Mouse (Mus musculus) kidney, postnatal 10 days (tissue): ENCODE measurements around the gene Mrpl44.
A peak's percentile ranks its signal among the peaks of the same experiment; 100 is the strongest.

Source experiments
- DNase-seq: peaks from one replicate; pipeline ENCODE4 v3.0.0; 2021; ENCODE audit warnings: mixed read lengths

Gene Mrpl44

DNA sequence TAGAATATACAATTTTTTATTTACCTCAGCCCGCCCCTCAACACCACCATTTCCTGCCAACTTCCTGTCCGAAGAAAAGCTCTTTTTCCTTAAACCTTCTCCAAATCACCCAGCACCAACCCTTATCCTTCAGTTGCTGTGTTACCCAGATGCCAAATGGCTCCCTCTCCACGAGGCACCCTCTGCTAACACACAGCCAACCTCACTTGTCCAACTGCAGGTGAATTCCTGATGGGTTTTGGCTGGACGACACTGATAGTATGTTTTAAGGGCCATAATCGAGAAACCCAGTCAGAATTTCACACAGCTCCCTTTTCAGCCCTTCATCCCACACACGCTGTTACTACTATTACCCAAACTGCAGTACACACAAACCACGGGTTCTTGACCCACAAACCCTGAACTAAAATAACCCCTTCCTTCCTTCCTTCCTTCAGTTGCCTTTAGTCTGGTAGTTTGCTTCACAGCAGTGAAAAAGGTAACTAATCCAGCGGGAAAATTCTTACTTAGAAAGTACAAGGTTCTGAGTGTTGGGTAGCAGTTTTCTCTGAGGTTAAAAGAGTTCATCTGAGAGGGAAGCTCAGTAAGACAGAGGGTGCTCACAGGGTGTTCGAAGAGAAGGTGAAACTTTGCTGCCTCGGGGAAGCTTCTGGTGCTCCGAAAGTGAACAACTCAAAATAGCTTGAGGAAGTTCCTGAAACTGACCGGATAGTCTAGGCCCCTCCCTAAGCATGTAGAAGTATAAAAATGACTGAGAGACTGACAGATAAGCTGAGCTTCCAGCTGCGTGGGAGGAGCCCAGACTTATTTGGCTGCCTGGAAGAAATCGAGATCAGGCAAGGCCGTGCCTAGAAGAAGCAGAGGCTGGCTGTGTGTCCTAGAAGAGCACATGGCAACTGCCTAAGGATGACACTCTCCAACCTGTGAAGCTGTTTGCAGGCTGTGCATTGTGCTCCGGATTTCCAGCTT is 13.3 kb upstream of the Mrpl44 start:
- DNase-seq: no peak

DNA sequence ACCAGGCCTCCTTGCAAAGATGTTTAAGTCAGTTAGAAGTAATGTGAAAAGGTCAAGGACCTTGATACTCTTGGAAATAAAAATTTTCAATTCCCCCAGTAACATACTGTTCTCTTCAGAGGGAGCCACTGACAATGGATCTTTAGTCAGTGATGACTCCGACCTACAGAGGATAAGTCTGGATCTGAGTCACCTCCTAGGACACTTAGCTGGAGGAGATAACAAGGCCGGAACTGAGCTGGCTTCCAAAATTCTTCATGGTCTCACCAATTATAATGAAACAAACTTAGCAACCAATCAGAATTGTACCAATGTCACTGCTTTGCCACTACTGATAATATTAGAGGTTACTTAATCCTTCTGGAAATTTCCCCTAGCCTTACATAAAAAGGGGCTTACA is 11.8 kb upstream of the Mrpl44 start:
- no peak for DNase-seq

DNA sequence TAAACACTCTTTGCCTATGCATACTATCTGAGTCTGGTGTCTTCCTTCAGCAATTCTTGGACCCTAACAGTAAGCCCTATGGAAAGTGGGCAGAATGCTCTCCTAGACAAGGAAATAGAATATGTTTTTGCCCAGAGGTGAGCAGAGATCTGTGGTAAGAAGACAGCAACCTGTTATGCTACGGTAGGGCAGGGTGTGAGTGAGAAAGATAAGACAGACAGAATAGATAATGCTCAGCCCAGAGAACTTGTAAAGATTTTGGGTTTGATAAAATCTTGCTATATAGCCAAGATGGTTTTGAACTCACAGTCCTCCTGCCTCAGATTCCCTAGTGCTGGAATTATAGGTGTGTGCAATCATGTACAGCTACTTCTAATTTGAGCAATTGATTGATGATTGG is 11.3 kb upstream of the Mrpl44 start:
- no peak for DNase-seq

DNA sequence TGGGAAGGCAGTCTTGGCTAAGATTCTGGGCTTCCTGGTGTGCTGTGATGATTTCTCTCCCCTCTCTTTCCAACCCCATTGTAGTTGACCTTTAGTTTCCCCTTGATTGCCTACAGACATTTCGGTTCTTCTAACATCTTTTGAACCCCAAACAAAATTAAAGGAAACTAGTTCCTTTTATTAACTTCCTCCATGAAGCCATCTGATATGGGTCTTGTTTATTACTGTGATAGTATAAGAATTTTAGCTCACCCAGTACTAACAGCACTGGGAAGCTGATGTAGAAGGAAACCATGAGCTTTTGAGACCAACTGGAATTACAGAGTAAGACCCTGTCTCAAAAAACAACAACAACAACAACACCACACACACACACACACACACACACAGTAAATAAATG is 7.6 kb upstream of the Mrpl44 start:
- no peak for DNase-seq

DNA sequence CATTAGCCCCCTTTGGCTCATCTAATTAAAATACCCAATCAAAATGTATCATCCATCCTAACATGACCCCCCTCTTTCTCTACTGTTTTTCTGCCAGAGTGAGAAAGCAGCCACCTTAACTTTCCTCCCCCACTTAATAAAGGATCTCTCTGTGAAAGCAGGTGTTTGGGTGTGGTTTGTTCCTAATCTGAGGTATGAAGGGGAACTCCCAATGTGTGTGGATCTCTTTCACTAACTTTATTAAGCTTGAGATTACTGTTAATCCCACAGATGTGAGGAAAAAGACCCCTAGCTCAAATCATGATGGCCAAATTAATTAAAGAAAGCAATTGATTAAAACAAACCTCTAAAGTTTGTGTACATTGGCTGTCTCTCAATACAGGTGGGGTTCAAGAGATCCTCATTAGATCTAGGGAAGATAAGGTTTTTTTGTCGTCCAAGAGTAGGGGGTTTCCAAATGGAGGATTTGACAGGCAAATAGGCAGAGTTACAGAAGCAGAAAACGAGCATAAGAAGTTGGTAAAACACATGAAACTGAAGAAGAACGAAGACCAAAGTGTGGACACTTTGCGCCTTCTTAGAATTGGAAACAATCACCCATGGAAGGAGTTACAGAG is 1.5 kb upstream of the Mrpl44 start:
- no peak for DNase-seq

DNA sequence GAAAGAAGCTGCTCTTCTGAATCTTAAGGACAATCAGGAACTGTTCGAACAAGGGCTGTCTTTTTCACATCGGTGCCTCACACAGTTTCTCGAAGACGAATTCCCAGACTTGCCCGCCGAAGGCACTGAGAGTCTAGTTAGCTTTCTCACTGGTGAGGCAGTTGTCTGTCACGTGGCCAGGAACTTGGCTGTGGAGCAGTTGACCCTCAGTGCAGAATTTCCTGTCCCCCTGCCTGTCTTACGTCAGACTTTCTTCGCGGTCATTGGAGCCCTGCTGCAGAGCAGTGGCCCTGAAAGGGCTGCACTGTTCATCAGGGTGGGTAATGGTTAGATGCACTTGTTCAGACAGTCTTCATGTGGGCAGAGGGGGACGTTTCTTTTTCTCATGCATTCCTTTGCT is 2.2 kb downstream of the Mrpl44 start:
- DNase-seq: no peak

DNA sequence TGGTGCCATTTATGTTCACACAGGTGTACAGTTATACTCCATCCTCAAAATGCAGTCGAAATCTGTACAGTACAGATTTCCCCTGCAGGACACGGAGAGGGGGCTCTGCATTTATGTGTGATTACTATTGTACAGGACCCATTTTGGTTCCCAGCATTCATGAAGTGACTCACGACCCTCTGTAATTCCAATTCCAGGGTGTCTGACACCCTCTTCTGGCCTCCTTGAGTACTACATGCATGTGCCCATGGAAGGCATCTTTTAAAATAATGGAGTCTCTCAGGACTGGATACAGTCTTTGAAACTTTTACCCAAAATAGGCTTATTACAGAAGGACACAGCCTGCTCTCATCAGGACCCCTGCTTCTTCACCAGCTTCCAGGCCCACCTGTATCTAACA is 6.6 kb downstream of the Mrpl44 start:
- DNase-seq: no peak

DNA sequence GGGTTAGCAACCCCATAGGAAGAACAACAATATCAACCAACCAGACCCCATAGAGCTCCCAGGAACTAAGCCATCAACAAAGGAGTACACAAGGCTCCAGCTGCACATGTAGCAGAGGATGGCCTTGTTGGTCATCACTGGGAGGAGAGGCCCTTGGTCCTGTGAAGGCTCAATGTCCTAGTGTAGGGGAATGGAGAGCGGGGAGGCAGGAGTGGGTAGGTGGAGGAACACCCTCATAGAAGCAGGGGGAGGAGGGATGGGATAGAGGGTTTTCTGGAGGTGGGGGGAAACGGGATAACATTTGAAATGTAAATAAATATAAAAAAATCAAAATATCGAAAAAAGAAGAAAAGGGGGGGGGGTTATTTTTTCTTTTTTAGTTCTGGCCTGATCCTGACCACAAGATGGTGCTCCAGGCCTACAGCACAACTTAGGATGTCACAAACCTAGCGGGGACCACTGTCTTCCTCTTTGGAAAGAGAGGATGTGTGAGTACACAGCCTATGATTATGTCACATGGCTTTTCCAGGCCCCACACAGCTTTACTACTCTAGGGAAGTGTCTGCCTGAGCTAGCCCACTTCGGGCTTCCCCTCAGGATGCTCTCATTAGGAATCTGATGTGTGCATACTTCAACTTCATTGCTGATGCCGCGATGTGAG is 10.6 kb downstream of the Mrpl44 start:
- peak; percentile 67 for DNase-seq

DNA sequence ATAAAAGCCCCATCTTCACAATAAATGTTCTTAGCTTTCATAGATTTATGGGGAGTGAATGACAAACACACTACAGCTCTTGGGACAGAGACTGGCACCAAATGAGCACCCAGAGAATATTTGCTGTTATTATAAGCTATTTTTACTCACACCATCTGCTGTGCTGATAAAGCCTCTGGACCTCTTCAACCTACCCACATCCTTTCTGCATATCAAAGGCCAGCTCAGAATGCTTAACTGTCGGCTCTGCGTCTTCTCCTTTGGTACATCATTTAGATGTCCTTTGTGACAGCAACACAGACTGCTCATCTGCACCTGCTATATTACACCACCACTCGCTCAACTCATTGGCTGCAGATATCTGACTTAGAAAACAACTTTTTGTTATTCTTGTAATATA is 21.3 kb downstream of the Mrpl44 start:
- no peak for DNase-seq

DNA sequence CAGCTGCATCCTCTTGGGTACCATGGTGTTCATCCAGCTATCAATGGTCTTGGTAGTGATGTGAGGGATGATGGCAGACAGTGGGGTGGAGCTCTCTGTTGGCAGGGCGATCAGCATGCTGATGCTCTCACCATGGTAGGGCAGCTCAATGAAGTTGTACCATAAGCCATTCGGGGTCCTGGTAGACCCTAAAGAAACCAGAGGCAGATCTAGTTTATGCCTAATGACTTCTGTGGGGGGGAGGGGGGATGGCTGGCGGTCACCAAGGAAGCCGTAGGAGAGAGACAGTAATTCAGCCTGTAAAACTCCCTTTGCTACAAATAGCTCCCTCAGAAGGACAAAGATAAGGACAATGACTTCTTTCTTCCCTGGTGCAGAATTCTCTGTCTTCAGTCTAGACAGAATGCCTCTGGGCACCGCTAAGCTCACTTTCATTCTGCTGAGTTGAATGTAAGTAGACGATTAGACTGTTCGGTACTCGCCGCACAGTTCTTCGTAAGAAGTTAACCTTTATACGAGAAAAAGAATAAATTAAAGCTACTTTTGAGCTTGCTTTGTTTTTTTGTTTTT is 27.1 kb downstream of the Mrpl44 start:
- no peak for DNase-seq

DNA sequence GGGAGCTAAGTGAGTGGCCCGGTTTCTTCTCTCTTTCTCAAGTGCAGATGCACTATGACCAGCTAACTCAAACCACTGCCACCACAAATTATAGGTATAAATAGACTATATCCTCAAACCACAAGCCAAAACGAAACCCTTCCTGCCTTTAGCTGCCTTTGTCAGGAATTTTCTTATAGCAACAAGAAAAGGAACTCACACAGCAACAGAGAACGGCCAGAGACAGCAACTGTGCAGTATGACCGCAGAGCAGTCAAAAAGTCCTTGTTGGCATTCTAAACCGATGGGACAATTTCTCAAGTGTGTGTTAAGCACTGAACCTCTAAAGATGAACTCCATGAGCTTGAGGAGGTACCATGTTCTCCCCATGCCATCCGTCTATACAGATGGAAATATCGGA is 27.8 kb downstream of the Mrpl44 start:
- DNase-seq: no peak

DNA sequence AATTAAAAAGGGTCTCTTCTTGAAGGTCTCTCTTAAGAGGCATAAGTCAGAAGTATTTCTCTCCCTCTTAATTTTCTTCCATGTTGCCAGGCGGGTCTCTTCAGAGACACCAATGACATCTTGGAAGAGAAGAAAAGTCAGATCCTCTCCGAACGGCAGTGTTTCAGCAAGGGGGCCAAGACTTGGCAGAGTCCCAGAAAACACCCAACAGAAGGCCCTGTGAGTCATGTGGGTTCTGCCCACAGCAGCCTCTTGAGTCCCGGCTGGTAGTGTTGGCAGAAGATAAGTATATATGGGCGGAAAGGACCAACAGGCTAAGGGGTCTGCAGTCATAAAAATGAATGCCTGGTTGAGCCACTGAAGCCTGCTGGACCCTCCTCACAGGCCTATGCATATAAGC is 31.0 kb downstream of the Mrpl44 start:
- DNase-seq: no peak

DNA sequence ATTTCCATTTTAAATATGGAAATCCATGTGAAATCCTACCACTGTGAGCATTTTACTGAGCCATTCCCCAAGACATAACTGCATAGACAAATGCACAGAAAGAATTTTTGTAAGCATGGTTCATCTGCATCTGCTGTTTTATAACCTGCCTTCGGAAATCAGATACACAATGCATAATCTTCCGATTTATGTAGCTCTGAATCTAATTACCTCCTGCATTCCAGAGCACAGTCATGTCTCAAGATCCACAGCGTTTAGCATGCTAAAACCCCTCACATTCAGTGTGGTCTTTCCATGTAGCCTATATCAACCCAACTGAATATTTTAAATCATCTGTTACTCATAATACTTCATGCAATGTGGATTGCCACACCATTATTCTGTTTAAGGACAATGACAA is 33.6 kb downstream of the Mrpl44 start:
- DNase-seq: no peak

DNA sequence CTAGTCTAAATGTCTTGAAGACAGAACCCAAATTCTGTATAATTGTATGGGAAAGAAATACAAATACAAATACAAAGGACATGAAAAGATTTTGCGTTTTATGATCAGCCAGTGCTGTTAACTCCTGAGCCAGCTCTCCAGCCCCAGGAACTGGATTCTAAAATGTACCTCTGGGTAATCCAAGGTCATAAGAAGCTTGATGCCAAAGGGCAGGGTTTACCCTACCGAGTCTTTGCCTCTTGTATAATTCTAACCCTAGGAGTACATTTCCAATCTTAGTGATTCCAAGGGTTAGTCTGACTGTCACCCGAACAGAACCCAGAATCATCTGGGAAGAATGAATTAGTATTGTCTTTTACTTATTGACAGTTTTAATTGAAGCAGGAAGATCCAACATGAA is 39.6 kb downstream of the Mrpl44 start:
- no peak for DNase-seq

DNA sequence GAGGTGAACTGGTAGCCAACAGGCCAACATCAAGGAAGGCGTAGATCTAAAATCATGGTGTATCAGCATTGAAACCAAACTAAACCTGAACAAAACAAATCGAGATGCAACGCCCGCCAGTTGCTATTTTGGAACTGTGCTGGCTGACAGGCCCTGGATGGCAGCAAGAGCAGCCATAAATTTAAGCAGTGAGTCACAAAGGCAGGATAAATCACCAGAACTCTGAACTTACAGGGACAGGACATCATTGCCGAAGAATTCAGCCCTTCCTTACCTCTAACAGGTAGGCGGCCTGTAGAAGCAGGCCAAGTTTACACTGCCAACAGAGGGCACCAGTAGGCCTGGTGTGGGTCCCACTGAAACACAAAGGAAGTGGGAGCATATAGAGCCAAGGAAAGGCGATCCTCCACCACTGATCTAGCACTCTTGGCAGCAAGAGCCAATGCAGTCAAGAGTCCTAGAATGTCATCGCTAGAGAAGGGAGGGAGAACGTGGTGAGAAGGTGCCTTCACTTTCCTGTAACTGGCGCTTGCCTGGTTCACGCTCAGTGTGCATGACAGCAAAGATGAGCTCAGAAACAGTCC is 43.6 kb downstream of the Mrpl44 start:
- no peak for DNase-seq

DNA sequence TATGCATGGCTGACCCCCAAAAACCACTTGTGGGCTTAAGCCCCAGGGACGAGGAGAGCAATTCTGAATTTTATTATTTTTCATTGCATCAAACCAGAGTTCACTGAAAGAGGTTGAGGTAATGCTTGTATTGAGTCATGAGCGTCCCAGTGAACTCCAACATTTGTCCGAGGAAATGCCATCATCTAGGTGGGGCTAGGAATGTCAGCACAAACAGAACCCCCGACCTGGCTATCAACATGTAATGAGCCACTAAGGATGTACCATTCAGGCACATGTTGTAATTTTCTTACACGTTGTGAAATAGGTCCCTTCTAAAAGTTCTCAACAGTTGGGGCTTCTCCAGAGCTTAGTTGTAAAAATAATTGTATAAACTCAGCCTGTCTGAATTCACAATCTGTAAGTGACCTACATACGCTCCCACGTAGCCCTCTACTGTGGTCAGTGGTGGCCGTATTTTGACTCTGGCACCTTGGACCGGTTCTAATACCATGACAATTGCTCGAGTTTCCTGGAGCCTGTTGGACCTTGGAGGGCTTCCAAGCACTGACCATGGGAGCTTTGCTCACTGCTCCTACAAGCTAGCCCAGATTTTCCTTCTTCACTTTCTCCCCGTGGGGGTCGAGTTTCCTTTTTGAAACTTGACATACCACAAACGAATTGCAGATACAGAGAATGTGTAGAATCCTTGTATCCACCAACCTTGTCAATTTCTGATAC is 47.1 kb downstream of the Mrpl44 start:
- DNase-seq: peak; percentile 76

DNA sequence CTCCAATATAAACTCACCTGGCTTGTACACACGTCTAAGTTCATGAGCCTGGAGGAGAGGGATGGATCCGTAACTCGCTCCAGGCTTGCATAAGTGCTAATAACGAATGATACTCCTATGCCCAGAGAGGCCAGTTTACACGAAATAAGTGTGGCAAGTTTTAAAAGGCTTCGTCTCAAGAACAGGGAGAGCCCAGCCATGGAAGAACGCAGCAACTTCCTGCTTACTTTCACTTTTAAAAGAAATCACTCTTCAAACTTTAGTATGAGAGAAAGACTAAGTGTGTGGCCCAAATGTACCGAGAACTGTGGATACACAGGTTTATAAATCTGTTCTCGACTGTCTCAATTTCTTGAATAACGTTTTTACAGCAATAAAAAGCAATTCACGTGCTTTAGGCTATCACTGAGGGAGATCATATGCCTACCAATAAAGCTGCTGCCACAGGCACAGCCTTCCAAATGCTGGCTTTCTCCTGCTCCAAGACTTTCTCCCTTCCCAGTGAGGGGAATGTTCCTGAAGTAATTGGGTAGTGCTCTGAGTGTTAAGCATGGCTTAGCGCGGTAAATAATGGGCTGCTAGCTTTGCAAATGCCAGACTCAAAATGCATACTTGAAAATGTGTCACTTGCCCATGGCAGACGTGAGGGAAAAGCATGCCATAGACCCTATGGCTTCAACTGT is 48.3 kb downstream of the Mrpl44 start:
- DNase-seq: peak; percentile 12
